Mouse (Mus musculus) embryo, embryonic 10.5 days (tissue): ENCODE measurements around the gene Plekhh2.

Source experiments
- DNase-seq: peaks from one replicate; pipeline ENCODE4 v3.0.0-alpha.2; 2015; ENCODE audit warnings: low spot score

The Plekhh2 gene

DNA sequence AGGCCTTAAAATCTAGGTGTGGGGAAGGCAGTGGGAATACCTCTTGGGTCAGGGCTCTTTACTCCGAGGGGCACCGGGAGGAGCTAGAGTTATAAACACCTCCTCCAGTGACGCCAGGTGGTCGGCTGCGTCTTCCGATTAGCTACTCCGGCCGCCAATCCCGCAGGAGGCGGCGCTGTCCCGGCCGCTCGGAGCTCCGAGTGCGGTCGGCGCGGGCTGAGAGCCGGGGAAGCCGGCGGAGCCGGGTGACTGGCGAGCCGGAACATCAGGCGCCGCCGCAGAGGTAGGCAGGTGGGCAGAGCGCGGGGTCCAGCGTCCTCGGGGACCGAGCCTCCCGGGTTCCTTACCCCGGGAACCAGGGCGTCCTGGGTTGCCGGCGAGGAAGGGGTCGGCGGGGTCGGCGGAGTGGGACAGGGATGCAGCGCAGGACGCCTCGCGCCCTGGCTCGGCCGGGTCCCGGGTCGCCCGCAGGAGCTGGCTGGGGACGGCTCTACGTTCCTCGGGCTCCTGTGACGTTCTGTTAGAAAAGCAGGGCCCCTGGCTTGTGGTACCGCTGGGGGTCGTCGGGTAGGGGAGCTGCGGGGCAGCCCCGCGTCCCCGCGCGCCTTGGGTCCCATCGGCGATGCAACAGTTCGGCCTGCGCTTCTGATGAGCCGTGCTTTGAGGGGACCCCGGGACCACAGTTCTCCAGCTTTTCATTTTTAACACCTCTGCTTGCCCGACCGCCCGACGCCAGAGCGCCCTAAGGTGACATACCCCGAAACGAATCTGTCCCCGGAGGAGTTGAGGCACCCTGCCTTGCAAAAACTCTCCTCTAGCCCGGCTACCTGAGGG lies at the start of gene Plekhh2:
TSS of gene Plekhh2 (plus strand) at position 214 of the 834 bp plus-strand sequence.
- DNase-seq = peak; percentile 92

DNA sequence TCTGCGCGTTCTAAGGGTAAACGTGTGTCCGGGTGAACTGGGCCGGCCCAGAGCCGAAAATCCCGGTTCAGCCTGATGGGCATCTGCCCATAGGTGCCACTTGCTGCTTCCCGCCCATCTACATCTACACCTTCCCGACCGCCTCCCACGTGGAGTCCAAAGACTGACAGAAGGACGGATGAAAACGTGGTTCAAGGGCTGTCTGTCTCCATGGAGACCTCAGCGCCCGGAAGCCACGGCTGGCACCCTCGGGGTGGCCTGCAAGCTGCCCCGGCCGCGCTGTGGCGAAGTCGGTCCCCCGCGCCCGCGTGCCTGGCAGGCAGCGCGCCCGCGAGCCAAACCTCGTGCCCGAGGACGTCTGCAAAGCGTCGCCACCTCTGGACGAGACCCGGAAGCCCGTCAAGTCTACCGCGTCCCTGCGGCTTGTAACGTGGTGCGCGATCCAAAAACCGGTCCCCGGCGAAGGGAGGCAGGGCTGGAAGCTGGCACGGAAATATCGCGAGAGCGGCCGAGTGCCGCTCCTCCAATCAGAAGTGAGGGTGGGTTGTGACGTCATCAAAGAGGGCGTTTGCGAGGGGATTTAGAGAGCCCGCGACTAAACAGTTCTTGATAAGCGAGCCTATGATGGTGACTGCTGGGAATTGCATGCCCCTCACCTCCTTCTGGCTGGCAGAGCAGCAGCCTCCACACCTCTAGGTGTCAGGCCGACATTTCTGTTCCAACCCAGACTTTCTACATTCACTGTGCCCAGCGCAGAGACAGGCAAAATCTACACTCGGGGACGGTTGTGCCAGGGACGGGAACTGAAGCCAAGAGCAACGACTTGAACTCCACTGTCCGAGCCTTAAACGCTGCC lies 45.7 kb upstream of the Plekhh2 start, which contains the start of gene Thada:
TSS of gene Thada (minus strand) at position 453 of the 856 bp plus-strand sequence.
- peak; percentile 100 for DNase-seq

DNA sequence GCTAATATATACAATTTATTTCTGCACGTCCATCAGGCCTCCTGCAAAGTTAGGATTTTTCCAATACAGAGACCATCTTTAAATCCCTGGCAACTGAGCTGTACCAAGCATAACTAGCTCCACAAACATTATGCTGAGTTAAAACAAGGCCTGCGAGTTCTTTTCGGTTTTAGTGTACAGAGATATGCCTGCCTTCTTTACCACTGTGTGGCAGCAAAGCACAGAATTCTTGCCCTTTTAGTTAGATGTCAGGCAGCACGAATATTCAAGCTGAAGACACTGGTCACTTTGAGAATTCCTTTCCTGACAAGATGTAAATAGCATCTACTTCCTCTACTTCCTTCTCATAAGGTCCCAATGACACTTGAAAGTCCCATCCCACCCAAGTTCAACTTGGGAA lies 37.4 kb upstream of the Plekhh2 start:
- DNase-seq = peak; percentile 21

DNA sequence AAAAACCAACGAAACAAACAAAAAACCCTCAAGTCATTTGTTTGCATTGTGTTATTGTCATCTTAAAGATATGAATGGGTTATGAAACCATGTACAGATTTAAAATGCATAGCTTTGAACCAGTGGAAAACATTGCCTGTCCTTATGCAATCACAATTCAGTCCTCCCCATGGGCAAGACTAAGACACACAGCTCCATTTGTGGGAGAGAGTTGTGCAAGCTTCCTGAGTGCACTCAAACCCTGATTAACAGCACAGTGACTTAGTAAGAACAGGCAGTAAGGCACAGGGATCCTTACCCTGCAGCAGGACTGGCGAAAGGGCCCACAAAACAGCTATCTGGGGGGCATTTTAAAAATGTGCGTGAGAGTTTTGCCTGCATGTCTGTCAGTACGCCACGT lies 34.5 kb upstream of the Plekhh2 start:
- no peak for DNase-seq

- no peak for DNase-seq
Measured at GRCm38 (mm10) chr17:84478276-84478675, 33.4 kb upstream of the Plekhh2 start.

DNA sequence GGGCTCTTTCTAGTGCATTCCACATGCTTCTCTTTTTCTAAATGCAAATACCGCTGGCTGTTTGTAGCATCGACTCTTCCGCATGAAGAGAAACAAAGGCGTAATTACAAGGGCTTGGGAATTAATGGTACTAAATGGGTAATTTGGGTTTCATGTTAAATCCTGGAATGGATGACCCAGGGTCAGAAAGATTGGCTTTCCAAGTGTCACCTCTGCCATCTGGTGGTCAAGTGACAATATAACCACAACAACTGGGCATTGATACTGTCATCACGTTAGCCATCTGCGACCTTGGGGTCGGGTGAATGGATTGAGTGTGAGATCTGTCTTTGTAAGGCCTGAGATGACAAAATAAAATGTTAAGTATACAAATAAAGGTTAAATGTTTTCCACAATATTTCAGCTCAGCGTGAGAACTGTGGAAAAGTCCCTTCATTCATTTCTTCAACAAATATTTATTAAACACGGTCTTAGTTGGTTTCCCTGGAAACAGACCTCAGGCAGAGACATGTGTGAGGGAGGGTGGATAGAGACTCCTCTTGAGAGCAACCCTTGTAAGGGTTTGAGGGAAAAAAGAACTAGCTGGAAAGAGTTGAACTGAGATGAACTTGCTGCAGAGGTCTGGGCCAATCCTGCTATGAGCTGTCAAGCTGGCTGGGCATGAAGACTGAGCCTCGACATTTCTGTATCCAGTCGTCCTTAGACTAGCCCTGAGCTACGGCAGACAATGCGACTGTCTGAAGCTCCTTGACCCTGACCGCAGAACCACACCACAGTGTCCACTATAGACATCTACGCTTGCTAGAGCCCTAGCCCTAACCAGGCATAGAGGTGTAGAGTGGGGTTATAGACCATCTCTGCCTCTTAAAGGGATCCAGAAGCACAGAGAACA lies 31.0 kb upstream of the Plekhh2 start:
- DNase-seq = peak; percentile 84

DNA sequence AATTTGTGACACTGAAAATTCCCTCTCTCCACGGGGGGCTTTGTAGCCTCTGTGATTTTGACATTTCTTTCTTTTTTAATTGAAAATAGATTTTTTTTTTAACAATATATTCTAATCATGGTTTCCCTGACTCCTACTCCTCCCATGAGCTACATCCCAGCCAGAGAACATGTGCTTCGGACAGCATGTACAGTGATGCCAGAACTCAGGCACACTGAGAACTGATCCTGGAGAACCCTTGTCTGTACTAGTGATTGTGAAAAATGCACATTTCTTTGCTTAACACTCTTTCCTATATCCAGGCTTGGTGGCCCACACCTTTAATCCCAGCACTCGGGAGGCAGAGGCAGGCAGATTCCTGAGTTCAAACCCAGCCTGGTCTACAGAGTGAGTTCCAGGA lies 28.9 kb upstream of the Plekhh2 start:
- DNase-seq = no peak

GRCm38 (mm10) chr17:84483673-84484320 lies 27.9 kb upstream of the Plekhh2 start:
- DNase-seq = no peak

- DNase-seq = no peak
Measured at GRCm38 (mm10) chr17:84487415-84487814, 24.3 kb upstream of the Plekhh2 start.

- no peak for DNase-seq
Measured at GRCm38 (mm10) chr17:84492255-84492880, 19.3 kb upstream of the Plekhh2 start.

DNA sequence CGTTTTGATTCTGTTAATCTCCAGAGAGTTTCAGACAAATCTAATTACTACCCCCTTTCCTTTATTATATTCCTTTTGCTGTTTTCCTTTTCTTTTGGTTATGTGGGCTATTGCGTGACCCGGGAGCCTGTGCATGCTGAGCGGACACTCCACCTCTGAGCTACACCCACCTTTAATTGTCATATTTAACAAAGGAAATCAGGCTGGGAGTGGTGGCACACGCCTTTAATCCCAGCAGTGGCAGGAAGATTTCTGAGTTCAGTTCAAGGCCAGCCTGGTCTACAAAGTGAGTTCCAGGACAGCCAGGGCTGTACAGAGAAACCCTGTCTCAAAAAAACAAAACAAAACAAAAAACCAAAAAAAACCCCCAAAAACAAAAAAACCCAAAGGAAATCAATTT lies 14.7 kb upstream of the Plekhh2 start:
- no peak for DNase-seq

GRCm38 (mm10) chr17:84497559-84497958 lies 14.1 kb upstream of the Plekhh2 start:
- DNase-seq = no peak

GRCm38 (mm10) chr17:84497972-84498604 lies 13.6 kb upstream of the Plekhh2 start:
- DNase-seq = no peak

GRCm38 (mm10) chr17:84498639-84499038 lies 13.1 kb upstream of the Plekhh2 start:
- peak; percentile 29 for DNase-seq

- DNase-seq = no peak
Measured at GRCm38 (mm10) chr17:84502341-84502740, 9.4 kb upstream of the Plekhh2 start.

DNA sequence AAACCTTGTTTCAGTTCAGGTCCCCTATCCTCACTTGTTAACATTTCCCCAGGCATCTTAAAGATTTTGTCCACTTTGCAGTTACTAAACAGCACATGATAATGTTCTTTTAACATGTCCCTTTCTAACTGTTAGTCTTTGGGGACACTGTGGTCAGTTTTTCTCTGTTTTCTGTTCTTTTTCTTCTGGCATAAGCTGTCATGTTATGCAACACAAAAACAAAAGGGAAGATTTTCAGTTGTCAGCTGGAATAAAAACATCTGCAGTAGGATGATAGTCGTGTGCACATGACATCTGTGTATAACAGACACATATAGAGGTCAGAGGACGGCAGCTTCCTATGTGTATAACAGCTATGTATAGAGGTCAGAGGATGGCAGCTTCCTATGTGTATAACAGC lies 5.8 kb upstream of the Plekhh2 start:
- DNase-seq = no peak

DNA sequence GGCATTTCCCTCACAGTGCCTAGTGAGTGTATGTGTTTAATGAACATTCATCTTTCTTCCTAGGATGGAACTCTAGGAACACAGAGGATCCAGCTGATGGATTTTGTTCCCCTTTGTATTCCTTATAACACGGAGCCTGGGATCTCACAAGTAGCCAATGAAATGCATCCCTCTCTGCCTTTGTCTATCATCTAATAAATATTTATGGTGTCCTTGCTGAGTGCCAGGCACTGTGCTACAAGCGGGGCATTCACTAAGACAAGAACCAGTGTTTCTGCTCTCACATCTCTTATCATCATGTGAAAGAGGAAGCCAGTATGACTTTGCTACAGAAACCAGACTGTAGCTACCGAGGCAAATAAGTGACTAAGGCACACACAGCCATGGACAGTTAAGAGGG lies 3.0 kb upstream of the Plekhh2 start:
- peak; percentile 36 for DNase-seq

DNA sequence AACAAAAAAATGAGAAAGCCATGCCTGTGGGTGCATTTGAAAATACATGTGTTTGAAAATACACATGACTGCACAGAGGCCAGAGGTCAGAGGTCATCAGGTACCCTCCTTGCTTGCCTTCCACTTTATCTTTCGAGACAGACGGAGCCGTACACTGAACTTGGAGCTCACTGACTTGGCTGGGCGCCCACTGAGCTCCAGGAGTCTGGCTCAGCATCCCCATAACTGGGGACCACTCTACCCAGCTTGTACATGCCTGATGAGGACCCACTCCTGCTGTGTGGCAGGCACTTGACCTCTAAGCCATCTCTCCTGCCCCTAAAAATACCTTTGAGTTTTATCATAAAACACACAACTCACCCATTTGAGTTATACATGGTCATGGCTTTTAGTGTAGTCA lies 2.5 kb upstream of the Plekhh2 start:
- DNase-seq = no peak

- no peak for DNase-seq
Measured at GRCm38 (mm10) chr17:84510355-84510754, 1.3 kb upstream of the Plekhh2 start.

- DNase-seq = no peak
Measured at GRCm38 (mm10) chr17:84510961-84511639, 595 bp upstream of the Plekhh2 start.
